Mouse (Mus musculus) kidney, embryonic 14.5 days (tissue): ENCODE results near the gene Fto. TPM values are rescaled to one million over a fixed set of nuclear protein-coding genes. Genes with fewer than 3 reads are reported as not detected.
A peak's percentile ranks its signal among the peaks of the same experiment; 100 is the strongest.

Source experiments
- ATAC-seq: fragments of 200-750 bp; cut with Nextera tagmentation; 2 replicates; pipeline ENCODE4 v1.8.0; 2017; ENCODE audit warnings: moderate number of reproducible peaks, mild to moderate bottlenecking, moderate TSS enrichment, moderate library complexity; ENCODE audit not compliant: low FRiP score, low TSS enrichment
- H3K27ac ChIP-seq: fragments of 300-500 bp; sonication (generic); 2 replicates; pipeline ENCODE4 v1.5.1; 2014; ENCODE audit warnings: low read depth, mild to moderate bottlenecking, low read length, moderate library complexity, mixed read lengths
- H3K27me3 ChIP-seq: fragments of 300-500 bp; sonication (generic); 2 replicates; pipeline ENCODE4 v1.6.1; 2014; ENCODE audit warnings: mild to moderate bottlenecking, low read length; ENCODE audit not compliant: control insufficient read depth, insufficient read depth
- H3K36me3 ChIP-seq: fragments of 300-500 bp; sonication (generic); 2 replicates; pipeline ENCODE4 v1.6.1; 2014; ENCODE audit warnings: low read length, mixed read lengths; ENCODE audit not compliant: control insufficient read depth, insufficient read depth
- H3K4me1 ChIP-seq: fragments of 300-500 bp; sonication (generic); 2 replicates; pipeline ENCODE4 v1.6.1; 2014; ENCODE audit warnings: low read length, mixed read lengths; ENCODE audit not compliant: control insufficient read depth, insufficient read depth
- H3K4me2 ChIP-seq: fragments of 300-500 bp; sonication (generic); replicated peaks from 2 replicates; pipeline ENCODE4 v1.6.1; 2014; ENCODE audit warnings: low read depth, mild to moderate bottlenecking, low read length
- H3K4me3 ChIP-seq: fragments of 300-500 bp; sonication (generic); 2 replicates; pipeline ENCODE4 v1.5.1; 2014; ENCODE audit warnings: mild to moderate bottlenecking, low read length
- H3K9ac ChIP-seq: fragments of 300-500 bp; sonication (generic); 2 replicates; pipeline ENCODE4 v1.6.1; 2014; ENCODE audit warnings: low read depth, mild to moderate bottlenecking, low read length, moderate library complexity
- H3K9me3 ChIP-seq: fragments of 300-500 bp; sonication (generic); 2 replicates; pipeline ENCODE4 v1.6.1; 2016; ENCODE audit warnings: low read length; ENCODE audit not compliant: control insufficient read depth
- WGBS: fragments of 180-500 bp; shearing (Covaris S2); extraction: QIAGEN DNeasy Blood & Tissue Kit; methylation state at CpG from one replicate; pipeline ENCODE4 v1.1.7; 2014; 5-methylcytosine and 5-hydroxymethylcytosine counted together
- polyA plus RNA-seq: library from polyadenylated mRNA; unstranded; fragments of >200 nt; fragmentation: Nextera tagmentation; extraction: Ambion mirVana; gene quantifications from 2 replicates; pipeline ENCODE4 v1.2.1, GENCODE M21; 2014

Fto gene
- polyA plus RNA-seq, 1 experiment from 2014 or later: 94.3 TPM

- Histone ChIP-seq H3K9me3 (no peaks in the 10 kb centered on the region), H3K36me3 (no peaks in the 10 kb centered on the region), H3K4me1 (peaks cover 5% of the 10 kb centered on the region; the same call in 1 of the 2 replicates), H3K4me3 (no peak overlapping the region), H3K27me3 (no peaks in the 10 kb centered on the region), H3K9ac (no peak overlapping the region), H3K4me2 (no peak overlapping the region), H3K27ac (no peak overlapping the region)
- 89% methylated on average over 5 of the region's 5 CpGs for WGBS
- no peak for ATAC-seq
Measured at GRCm38 (mm10) chr8:91317567-91318227, 4.4 kb downstream of the Fto start.

GRCm38 (mm10) chr8:91318938-91319729 is 5.8 kb downstream of the Fto start:
- WGBS: 80% methylated on average over 7 of the region's 7 CpGs
- H3K4me1 ChIP-seq: peaks cover 4% of the 10 kb centered on the region; the same call in 1 of the 2 replicates
- no peak overlapping the region for H3K4me3 ChIP-seq
- H3K4me2 ChIP-seq: no peak overlapping the region
- ATAC-seq: no peak
- no peaks in the 10 kb centered on the region for H3K27me3 ChIP-seq
- H3K36me3 ChIP-seq: no peaks in the 10 kb centered on the region
- H3K9me3 ChIP-seq: no peaks in the 10 kb centered on the region
- no peak overlapping the region for H3K9ac ChIP-seq
- H3K27ac ChIP-seq: no peak overlapping the region

- H3K9me3 ChIP-seq: no peaks in the 10 kb centered on the region
- H3K27me3 ChIP-seq: no peaks in the 10 kb centered on the region
- H3K36me3 ChIP-seq: no peaks in the 10 kb centered on the region
- H3K4me3 ChIP-seq: no peak overlapping the region
- no peak overlapping the region for H3K27ac ChIP-seq
- no peak overlapping the region for H3K4me2 ChIP-seq
- 86% methylated on average over 7 of the region's 7 CpGs for WGBS
- no peaks in the 10 kb centered on the region for H3K4me1 ChIP-seq
- no peak for ATAC-seq
- no peak overlapping the region for H3K9ac ChIP-seq
Measured at GRCm38 (mm10) chr8:91323511-91323910, 10.2 kb downstream of the Fto start.

- Histone ChIP-seq H3K4me2 (no peak overlapping the region), H3K9me3 (no peaks in the 10 kb centered on the region), H3K27me3 (no peaks in the 10 kb centered on the region), H3K9ac (no peak overlapping the region), H3K27ac (no peak overlapping the region), H3K36me3 (no peaks in the 10 kb centered on the region), H3K4me3 (no peak overlapping the region), H3K4me1 (no peaks in the 10 kb centered on the region)
- WGBS: 70% methylated on average over 9 of the region's 9 CpGs
- ATAC-seq: no peak
Measured at GRCm38 (mm10) chr8:91324271-91324670, 10.9 kb downstream of the Fto start.

GRCm38 (mm10) chr8:91324916-91325315 is 11.6 kb downstream of the Fto start:
- H3K9ac ChIP-seq: no peak overlapping the region
- no peaks in the 10 kb centered on the region for H3K27me3 ChIP-seq
- no peaks in the 10 kb centered on the region for H3K9me3 ChIP-seq
- WGBS: 90% methylated on average over 4 of the region's 4 CpGs
- 0 out of 2 replicates have a peak, but pooled peaks have one; percentile 39 for ATAC-seq
- no peaks in the 10 kb centered on the region for H3K36me3 ChIP-seq
- H3K27ac ChIP-seq: no peak overlapping the region
- no peaks in the 10 kb centered on the region for H3K4me1 ChIP-seq
- no peak overlapping the region for H3K4me2 ChIP-seq
- H3K4me3 ChIP-seq: no peak overlapping the region

- H3K4me1 ChIP-seq: peaks cover 10% of the 10 kb centered on the region
- no peaks in the 10 kb centered on the region for H3K27me3 ChIP-seq
- no peak overlapping the region for H3K27ac ChIP-seq
- 59% methylated on average over 3 of the region's 3 CpGs for WGBS
- no peak overlapping the region for H3K4me2 ChIP-seq
- H3K9ac ChIP-seq: no peak overlapping the region
- H3K36me3 ChIP-seq: no peaks in the 10 kb centered on the region
- no peak for ATAC-seq
- H3K9me3 ChIP-seq: no peaks in the 10 kb centered on the region
- no peak overlapping the region for H3K4me3 ChIP-seq
Measured at GRCm38 (mm10) chr8:91326018-91326417, 12.7 kb downstream of the Fto start.

- peaks cover 19% of the 10 kb centered on the region for H3K4me1 ChIP-seq
- H3K9me3 ChIP-seq: no peaks in the 10 kb centered on the region
- ATAC-seq: no peak
- 87% methylated on average over 6 of the region's 6 CpGs for WGBS
- H3K27ac ChIP-seq: no peak overlapping the region
- no peak overlapping the region for H3K4me3 ChIP-seq
- no peak overlapping the region for H3K9ac ChIP-seq
- H3K36me3 ChIP-seq: no peaks in the 10 kb centered on the region
- no peak overlapping the region for H3K4me2 ChIP-seq
- no peaks in the 10 kb centered on the region for H3K27me3 ChIP-seq
Measured at GRCm38 (mm10) chr8:91326946-91327345, 13.6 kb downstream of the Fto start.

GRCm38 (mm10) chr8:91327471-91328205 is 14.3 kb downstream of the Fto start:
- Histone ChIP-seq H3K27ac (no peak overlapping the region), H3K4me3 (no peak overlapping the region), H3K9me3 (no peaks in the 10 kb centered on the region), H3K27me3 (no peaks in the 10 kb centered on the region), H3K4me1 (peaks cover 22% of the 10 kb centered on the region), H3K9ac (no peak overlapping the region), H3K4me2 (no peak overlapping the region), H3K36me3 (no peaks in the 10 kb centered on the region)
- 82% methylated on average over 11 of the region's 11 CpGs for WGBS
- no peak for ATAC-seq

GRCm38 (mm10) chr8:91329056-91329455 is 15.7 kb downstream of the Fto start:
- H3K4me3 ChIP-seq: no peak overlapping the region
- no peak overlapping the region for H3K27ac ChIP-seq
- H3K9ac ChIP-seq: no peak overlapping the region
- H3K9me3 ChIP-seq: no peaks in the 10 kb centered on the region
- no peak for ATAC-seq
- H3K36me3 ChIP-seq: no peaks in the 10 kb centered on the region
- WGBS: 83% methylated on average over 9 of the region's 9 CpGs
- H3K4me1 ChIP-seq: peaks cover 26% of the 10 kb centered on the region
- no peak overlapping the region for H3K4me2 ChIP-seq
- no peaks in the 10 kb centered on the region for H3K27me3 ChIP-seq
